Mouse (Mus musculus) intestine, postnatal 0 days (tissue): ENCODE data around the gene Clp1. TPM values are rescaled to one million over a fixed set of nuclear protein-coding genes. Genes with fewer than 3 reads are reported as not detected.
A peak's percentile ranks its signal among the peaks of the same experiment; 100 is the strongest.

Experiments
- ATAC-seq: fragments of 200-750 bp; cut with Nextera tagmentation; 2 replicates; pipeline ENCODE4 v1.8.0; 2017; ENCODE audit warnings: mild to moderate bottlenecking, moderate TSS enrichment, moderate library complexity
- H3K27ac ChIP-seq: fragments of 300-500 bp; sonication (generic); 2 replicates; pipeline ENCODE4 v1.5.1; 2014; ENCODE audit warnings: mild to moderate bottlenecking, low read depth, low read length, moderate library complexity
- H3K27me3 ChIP-seq: fragments of 300-500 bp; sonication (generic); replicated peaks from 2 replicates; pipeline ENCODE4 v1.6.1; 2014; ENCODE audit warnings: low read length, mixed read lengths; ENCODE audit not compliant: control insufficient read depth, insufficient read depth
- H3K36me3 ChIP-seq: fragments of 300-500 bp; sonication (generic); 2 replicates; pipeline ENCODE4 v1.6.1; 2014; ENCODE audit warnings: mild to moderate bottlenecking, moderate library complexity; ENCODE audit not compliant: control insufficient read depth, insufficient read depth
- H3K4me1 ChIP-seq: fragments of 300-500 bp; sonication (generic); replicated peaks from 2 replicates; pipeline ENCODE4 v1.6.1; 2014; ENCODE audit warnings: antibody characterized with exemption, low read length, mixed read lengths; ENCODE audit not compliant: control insufficient read depth, insufficient read depth
- H3K4me2 ChIP-seq: fragments of 300-500 bp; sonication (generic); replicated peaks from 2 replicates; pipeline ENCODE4 v1.6.1; 2014; ENCODE audit warnings: low read depth, mild to moderate bottlenecking, moderate library complexity
- H3K4me3 ChIP-seq: fragments of 300-500 bp; sonication (generic); 2 replicates; pipeline ENCODE4 v1.5.1; 2014; ENCODE audit warnings: low read depth, low read length
- H3K9ac ChIP-seq: fragments of 300-500 bp; sonication (generic); 2 replicates; pipeline ENCODE4 v1.6.1; 2014; ENCODE audit warnings: mild to moderate bottlenecking, low read depth, low read length
- H3K9me3 ChIP-seq: fragments of 300-500 bp; sonication (generic); 2 replicates; pipeline ENCODE4 v1.6.1; 2016; ENCODE audit warnings: mixed run types; ENCODE audit not compliant: control insufficient read depth
- CTCF ChIP-seq: sonication (generic); IDR thresholded peaks from 2 replicates; pipeline ENCODE4 v1.5.1; 2016; ENCODE audit warnings: low read depth, mild to moderate bottlenecking, control low read depth, antibody characterized with exemption, moderate library complexity
- WGBS: fragments of 180-500 bp; shearing (Covaris S2); extraction: QIAGEN DNeasy Blood & Tissue Kit; methylation state at CpG from one replicate; pipeline ENCODE4 v1.1.7; 2014; 5-methylcytosine and 5-hydroxymethylcytosine counted together
- polyA plus RNA-seq: library from polyadenylated mRNA; unstranded; fragments of >200 nt; fragmentation: Nextera tagmentation; extraction: Ambion mirVana; gene quantifications from 2 replicates; pipeline ENCODE4 v1.2.1, GENCODE M21; 2015

The Clp1 gene
- polyA plus RNA-seq, 1 experiment from 2014 or later = 18.1 TPM

- H3K9me3 ChIP-seq = no peaks in the 10 kb centered on the region
- H3K4me2 ChIP-seq = no peak overlapping the region
- H3K4me3 ChIP-seq = no peak overlapping the region
- WGBS = 77% methylated on average over 6 of the region's 6 CpGs
- H3K27me3 ChIP-seq = no peaks in the 10 kb centered on the region
- H3K4me1 ChIP-seq = no peaks in the 10 kb centered on the region
- H3K27ac ChIP-seq = no peak overlapping the region
- TF ChIP-seq CTCF = no peak
- no peak overlapping the region for H3K9ac ChIP-seq
- no peaks in the 10 kb centered on the region for H3K36me3 ChIP-seq
- ATAC-seq = no peak
Measured at GRCm38 (mm10) chr2:84770501-84770900, 43.4 kb upstream of the Clp1 start.

DNA sequence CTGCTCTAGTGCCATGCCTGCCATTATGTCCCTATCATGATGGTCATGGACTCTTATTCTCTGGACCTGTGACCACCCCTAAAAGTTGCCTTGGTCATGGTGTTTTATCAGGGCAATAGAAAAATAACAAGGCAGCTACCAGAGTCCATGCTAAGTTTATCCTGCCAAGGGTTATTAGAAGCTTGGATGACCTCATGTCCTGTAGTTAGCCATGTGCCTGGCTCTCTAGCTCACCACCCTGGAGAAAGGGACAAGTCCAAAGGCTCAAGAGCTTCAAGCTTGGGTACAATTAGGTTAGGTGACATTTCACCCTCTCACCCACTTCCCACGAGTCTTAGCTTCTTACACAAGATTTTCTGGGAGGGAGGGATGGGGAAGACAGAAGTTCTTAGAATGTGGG is 35.7 kb upstream of the Clp1 start:
- no peak overlapping the region for H3K27ac ChIP-seq
- no peak overlapping the region for H3K4me3 ChIP-seq
- no peak for TF ChIP-seq CTCF
- no peaks in the 10 kb centered on the region for H3K4me1 ChIP-seq
- H3K36me3 ChIP-seq = 0 out of 2 replicates have a peak, but pooled peaks cover 3% of the 10 kb centered on the region
- no peaks in the 10 kb centered on the region for H3K27me3 ChIP-seq
- H3K4me2 ChIP-seq = no peak overlapping the region
- peak; percentile 91 for ATAC-seq
- WGBS = 45% methylated on average over 1 of the region's 1 CpGs
- no peak overlapping the region for H3K9ac ChIP-seq
- no peaks in the 10 kb centered on the region for H3K9me3 ChIP-seq

GRCm38 (mm10) chr2:84762295-84762694 is 35.1 kb upstream of the Clp1 start:
- H3K9me3 ChIP-seq = no peaks in the 10 kb centered on the region
- no peak overlapping the region for H3K4me3 ChIP-seq
- H3K4me1 ChIP-seq = no peaks in the 10 kb centered on the region
- 0 out of 2 replicates have a peak, but pooled peaks cover 3% of the 10 kb centered on the region for H3K36me3 ChIP-seq
- H3K9ac ChIP-seq = no peak overlapping the region
- 52% methylated on average over 4 of the region's 4 CpGs for WGBS
- no peaks in the 10 kb centered on the region for H3K27me3 ChIP-seq
- no peak overlapping the region for H3K4me2 ChIP-seq
- no peak for TF ChIP-seq CTCF
- H3K27ac ChIP-seq = no peak overlapping the region
- ATAC-seq = no peak

- 0 out of 2 replicates have a peak, but pooled peaks cover 3% of the 10 kb centered on the region for H3K36me3 ChIP-seq
- 63% methylated on average over 1 of the region's 1 CpGs for WGBS
- H3K9ac ChIP-seq = no peak overlapping the region
- H3K9me3 ChIP-seq = no peaks in the 10 kb centered on the region
- H3K4me3 ChIP-seq = no peak overlapping the region
- no peaks in the 10 kb centered on the region for H3K4me1 ChIP-seq
- H3K27me3 ChIP-seq = no peaks in the 10 kb centered on the region
- TF ChIP-seq CTCF = no peak
- no peak overlapping the region for H3K27ac ChIP-seq
- no peak overlapping the region for H3K4me2 ChIP-seq
- ATAC-seq = no peak
Measured at GRCm38 (mm10) chr2:84761840-84762239, 34.7 kb upstream of the Clp1 start.

DNA sequence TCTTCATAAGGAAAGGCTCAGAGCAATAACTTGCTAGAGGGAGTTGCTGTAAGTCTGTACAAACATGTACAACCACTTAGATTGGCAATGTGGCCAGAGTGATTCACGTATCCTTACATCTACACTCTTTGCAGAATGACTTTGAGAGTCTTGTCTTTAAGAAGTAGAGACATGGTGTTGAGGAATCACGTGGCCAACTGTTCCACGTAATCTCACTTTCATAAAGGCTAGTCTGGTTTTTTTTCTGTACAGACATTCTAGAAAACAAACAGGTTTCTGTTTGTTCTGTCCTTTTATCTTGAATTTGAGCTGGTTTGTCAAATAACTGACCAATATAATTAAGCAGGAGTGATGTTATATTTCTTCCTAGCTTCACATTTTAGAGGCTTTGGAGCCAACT is 34.2 kb upstream of the Clp1 start:
- H3K27ac ChIP-seq = no peak overlapping the region
- no peak for TF ChIP-seq CTCF
- no peaks in the 10 kb centered on the region for H3K9me3 ChIP-seq
- no peak overlapping the region for H3K4me2 ChIP-seq
- no peak overlapping the region for H3K9ac ChIP-seq
- ATAC-seq = no peak
- H3K4me3 ChIP-seq = no peak overlapping the region
- 63% methylated on average over 3 of the region's 3 CpGs for WGBS
- H3K36me3 ChIP-seq = 0 out of 2 replicates have a peak, but pooled peaks cover 3% of the 10 kb centered on the region
- H3K27me3 ChIP-seq = no peaks in the 10 kb centered on the region
- no peaks in the 10 kb centered on the region for H3K4me1 ChIP-seq

DNA sequence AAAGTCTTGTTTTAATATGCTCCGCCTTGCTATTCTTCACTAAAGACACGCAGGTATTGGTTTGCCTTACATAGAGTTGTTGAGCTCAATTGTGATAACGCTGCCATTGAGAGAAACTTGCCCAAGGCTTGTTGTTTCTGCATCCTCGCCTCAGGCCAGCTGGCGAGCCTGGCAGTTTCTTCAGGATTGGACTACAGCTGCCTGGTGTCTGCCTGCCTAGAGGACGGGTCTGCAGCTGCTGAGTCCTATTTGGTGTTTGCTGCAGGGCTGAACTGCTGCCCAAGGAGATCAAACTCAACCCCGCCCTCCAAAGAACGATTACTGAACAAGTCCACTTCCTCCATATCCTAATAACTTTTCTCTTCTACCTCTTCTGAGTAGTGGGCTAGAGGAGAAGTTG is 33.6 kb upstream of the Clp1 start:
- H3K27ac ChIP-seq = no peak overlapping the region
- no peaks in the 10 kb centered on the region for H3K27me3 ChIP-seq
- no peaks in the 10 kb centered on the region for H3K9me3 ChIP-seq
- H3K9ac ChIP-seq = no peak overlapping the region
- H3K4me2 ChIP-seq = no peak overlapping the region
- 62% methylated on average over 8 of the region's 8 CpGs for WGBS
- H3K4me1 ChIP-seq = no peaks in the 10 kb centered on the region
- no peak overlapping the region for H3K4me3 ChIP-seq
- no peak for TF ChIP-seq CTCF
- H3K36me3 ChIP-seq = 0 out of 2 replicates have a peak, but pooled peaks cover 3% of the 10 kb centered on the region
- no peak for ATAC-seq
